Mouse (Mus musculus) monocyte, adult 5-6 weeks (primary cell): ENCODE measurements around the gene Ep400. TPM values are rescaled to one million over a fixed set of nuclear protein-coding genes. Genes with fewer than 3 reads are reported as not detected.
A peak's percentile ranks its signal among the peaks of the same experiment; 100 is the strongest.

ENCODE experiments used
- ATAC-seq: fragments of 153-309, 156-312 bp; replicated peaks from 2 replicates; pipeline ENCODE4 v1.8.0; 2017; ENCODE audit warnings: mild to moderate bottlenecking; ENCODE audit not compliant: low TSS enrichment, insufficient number of reproducible peaks, severe bottlenecking, poor library complexity, low FRiP score
- total RNA-seq: library from RNA; stranded (forward); fragments of 200-1000, 200-491, 200-594 nt; gene quantifications from 3 replicates; pipeline ENCODE4 v1.2.3, GENCODE M21; 2017

Gene Ep400
- total RNA-seq, 1 experiment from 2014 or later, result 97.0 TPM

DNA sequence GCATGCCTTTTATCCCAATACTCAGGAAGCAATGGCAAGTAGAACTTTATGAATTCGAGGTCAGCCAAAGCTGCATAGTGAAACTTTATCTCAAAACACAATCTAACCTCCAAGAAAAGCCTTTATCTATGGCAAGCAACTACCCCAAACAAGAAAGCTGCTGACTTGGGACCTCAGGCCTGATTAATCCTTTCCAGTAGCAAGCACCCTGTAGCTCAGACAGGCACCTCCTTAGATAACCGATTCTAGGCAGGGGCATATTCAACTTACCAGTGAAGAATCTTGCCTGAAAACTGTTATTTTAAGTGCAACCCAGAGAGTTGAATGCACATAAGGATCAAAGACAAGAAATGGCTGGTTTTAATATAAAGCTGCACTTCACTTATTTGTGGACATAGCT is 59.1 kb downstream of the Ep400 start:
- no peak for ATAC-seq

- no peak for ATAC-seq
These were observed 61.3 kb downstream of the Ep400 start for GRCm38 (mm10) chr5:110709256-110709655.

- no peak for ATAC-seq
These were observed 66.5 kb downstream of the Ep400 start for GRCm38 (mm10) chr5:110704004-110704403.

DNA sequence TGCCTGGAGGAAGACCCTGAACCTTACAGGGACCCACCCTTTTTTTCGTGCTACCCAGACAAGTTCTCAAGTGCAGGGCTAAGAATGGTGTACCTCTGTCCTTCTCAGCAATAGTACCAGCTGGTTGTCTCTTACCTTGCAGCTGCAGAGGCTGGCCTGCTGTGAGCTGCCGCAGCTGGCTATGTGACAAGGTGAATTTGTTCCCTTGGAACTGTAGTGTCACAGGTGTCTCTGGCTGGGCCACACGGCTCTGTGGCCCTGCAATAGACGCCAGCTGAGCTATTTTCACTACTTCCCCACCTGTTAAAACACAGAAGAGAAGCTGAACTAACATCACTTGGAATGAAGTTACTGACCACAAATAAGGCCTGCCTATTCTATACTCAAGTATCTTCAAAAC is 71.9 kb downstream of the Ep400 start:
- no peak for ATAC-seq

DNA sequence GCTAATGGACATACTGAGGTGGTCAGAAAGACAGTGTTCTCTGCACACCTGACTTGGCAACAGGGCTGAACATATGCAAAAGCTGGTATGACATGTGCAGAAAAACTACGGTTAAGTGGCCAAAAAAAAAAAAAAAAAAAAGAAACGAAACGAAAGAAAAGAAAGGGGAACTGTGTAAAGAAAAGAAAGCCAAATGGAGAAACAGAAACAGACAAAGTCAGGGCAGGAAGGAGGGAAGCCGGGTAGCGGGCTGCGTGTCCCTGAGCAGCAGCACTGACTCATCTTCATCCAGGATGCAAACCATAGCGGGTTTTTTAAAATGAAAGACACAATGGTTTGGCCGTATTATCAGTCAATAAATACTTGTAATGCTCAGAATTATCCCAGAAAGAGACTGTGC is 88.5 kb downstream of the Ep400 start:
- ATAC-seq, result no peak

DNA sequence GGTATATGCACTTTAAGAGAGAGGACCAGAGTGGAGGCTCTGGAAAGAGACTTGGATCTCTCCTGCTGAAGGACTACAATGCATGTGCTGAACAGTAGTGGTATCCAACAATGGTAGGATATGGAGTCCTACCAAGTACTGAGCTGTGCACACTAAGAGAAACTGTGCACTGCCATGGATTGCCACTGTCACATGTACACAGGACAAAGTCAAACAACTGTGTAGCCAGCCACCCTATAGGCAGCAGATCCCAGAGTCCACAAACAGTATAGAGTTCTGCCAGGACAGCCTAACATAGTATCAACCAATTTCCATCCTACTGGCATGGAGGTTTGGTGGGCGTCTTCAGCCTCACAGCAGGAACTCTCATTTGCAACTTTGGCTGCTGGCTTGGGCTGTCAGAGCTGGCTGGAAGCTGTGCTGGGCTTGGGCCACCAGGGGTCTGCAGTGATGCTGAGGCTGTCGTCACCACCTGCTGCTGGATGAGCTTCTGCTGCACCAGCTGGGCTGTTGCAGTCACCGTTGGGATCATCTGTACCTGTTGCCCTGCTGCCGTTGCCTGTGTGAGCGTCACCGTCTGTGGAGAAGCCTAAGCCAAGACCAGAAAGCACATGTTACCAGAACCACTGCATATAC is 104.9 kb downstream of the Ep400 start:
- no peak for ATAC-seq

GRCm38 (mm10) chr5:110664750-110665269 is 105.7 kb downstream of the Ep400 start:
- no peak for ATAC-seq

DNA sequence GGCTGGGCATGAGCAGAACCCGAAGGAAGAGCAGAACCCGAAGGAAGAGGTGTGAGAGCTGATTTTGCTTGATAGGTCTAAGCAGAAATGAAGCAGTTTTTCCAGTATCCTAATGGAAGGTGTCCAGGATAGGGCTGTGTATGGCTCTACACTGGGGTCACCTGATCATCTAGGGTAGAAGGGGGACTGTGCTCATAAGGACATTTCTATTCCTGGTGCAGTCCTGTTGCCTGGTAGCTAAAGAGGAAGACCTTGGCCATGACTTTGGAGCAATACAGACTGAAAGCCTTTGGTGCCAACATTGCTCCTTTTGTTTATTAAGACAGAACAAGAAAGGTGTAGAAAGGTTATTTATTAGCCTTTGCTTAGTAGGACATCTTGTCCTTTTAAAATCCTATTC is 106.5 kb downstream of the Ep400 start:
- no peak for ATAC-seq

- ATAC-seq, result no peak
These were observed 110.8 kb downstream of the Ep400 start for GRCm38 (mm10) chr5:110659682-110660081.

DNA sequence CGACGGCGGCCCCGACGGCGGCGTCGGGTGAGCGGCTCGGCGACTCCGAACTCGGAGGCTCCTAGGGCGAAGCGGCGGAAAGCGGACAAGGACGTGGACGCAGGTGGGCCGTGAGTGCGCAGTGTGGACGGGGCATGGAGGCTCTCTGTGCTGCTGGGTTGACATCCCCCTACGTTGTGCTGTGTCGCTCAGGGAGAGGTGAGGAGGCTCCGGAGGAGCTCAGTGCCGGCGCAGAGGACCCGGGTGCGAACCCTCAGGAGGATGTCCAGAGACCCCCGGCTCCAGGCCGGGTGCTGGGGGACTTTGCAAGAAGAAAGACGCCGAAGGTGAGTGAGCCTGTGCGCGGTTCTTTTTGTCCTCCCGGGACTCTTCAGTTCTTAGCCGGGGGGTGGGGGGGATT is 116.8 kb downstream of the Ep400 start:
- no peak for ATAC-seq

GRCm38 (mm10) chr5:110652719-110653648 is 117.5 kb downstream of the Ep400 start, which contains the start of the genes Noc4l and Ddx51:
TSS of gene Noc4l (minus strand) at chr5:110653417.
TSS of gene Ddx51 (plus strand) at chr5:110653451.
- ATAC-seq, result peak; percentile 67

- no peak for ATAC-seq
These were observed 124.1 kb downstream of the Ep400 start for GRCm38 (mm10) chr5:110646377-110646776.

- ATAC-seq, result peak; percentile 73
These were observed 131.1 kb downstream of the Ep400 start for GRCm38 (mm10) chr5:110639459-110639858.

- no peak for ATAC-seq
These were observed 132.0 kb downstream of the Ep400 start for GRCm38 (mm10) chr5:110638306-110639074.

GRCm38 (mm10) chr5:110635951-110636707 is 134.4 kb downstream of the Ep400 start:
- ATAC-seq, result peak; percentile 64; the same call in 1 of the 2 replicates

- ATAC-seq, result no peak
These were observed 140.9 kb downstream of the Ep400 start for GRCm38 (mm10) chr5:110629525-110630120.

DNA sequence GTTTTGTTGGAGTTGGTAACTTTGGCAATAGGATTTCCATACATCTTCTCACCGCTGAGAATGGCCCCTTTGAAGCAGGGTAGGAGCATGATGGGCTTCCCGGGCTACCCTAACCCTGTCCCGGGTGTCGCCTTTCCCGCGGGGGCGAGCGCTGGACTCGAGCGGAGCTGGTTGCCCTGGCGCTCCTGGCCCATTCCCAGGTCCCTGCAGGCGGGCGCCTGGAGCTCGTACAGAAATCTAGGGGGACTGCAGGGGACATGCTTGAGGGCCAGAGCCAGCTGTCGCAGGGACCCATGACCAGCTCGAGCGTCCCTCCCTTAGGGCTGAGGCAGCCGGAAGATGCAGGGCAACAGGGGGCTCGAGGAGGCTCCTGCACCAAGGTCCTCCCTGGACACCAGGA is 142.4 kb downstream of the Ep400 start:
- ATAC-seq, result no peak

GRCm38 (mm10) chr5:110627351-110627750 is 143.2 kb downstream of the Ep400 start:
- no peak for ATAC-seq
